Mouse (Mus musculus): ENCODE measurements around the gene Shisal1.

Gene Shisal1

DNA sequence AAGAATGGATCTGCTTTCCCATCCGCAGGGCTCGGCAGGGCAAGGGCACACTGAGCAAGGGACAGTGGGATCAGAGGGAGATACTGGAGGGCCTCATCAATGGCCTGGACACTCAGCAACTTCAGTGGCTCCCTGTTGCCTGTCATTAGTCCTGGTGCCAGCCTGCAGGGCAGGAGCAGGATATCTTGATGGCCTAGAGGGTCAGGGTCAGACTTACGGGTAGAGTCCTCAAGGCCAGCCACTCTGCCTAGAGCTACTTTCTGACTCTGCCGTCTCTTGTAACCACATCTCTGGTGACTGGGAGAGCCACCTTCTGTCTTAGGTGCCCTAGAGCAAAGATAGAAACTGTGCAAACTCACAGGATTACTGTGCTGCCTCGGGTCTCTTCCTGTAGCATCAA lies 23.1 kb downstream of the Shisal1 start:
- no peak for DNase-seq

DNA sequence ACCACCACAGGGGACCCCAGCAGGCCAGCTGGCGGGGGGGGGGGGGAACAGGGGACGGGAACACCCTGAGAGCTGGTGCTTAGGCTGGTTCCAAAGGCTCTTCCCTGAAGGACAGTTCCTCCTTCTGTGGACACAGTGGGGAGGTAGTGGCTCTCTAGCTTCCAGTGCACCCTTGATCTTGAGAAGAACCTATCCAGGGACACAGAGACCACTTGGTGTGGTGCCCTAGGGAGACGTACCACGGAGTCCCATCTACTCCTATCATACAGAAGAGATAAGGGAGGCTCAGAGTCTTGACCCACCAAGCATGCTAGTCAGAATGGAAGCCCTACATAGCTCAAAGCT lies 28.7 kb downstream of the Shisal1 start:
- DNase-seq, result no peak

DNA sequence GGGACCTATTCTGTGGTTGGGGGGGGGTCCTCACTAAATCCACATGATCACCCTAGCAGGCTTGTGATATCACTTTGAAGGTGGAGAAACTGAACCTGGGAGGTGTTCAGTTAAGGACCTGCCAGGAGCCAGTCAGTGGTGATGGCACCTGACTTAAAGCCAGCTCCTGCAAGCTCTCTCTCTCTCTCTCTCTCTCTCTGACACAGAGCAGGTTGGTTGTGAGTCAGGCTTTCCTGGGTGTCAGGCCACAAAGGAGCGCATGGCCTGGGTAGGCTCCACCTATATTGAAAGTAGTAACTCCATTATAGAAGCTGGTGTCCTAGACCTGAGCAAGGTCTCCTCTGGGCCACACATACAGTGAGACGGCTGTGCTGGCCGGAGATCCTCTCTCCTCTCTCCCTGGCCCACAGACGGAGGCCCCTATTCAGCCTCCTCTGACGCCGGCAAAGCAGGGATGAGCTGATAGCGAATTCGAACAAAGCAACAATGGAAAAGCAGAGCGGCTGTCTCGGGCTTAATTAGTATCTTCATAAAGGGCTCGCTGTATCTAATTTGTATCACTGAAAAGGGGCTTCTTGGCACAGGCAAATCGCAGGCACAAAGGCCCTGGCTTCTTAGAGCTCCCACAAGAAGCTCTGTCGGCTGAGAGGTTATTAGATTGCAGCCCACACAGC lies 29.2 kb downstream of the Shisal1 start:
- no peak for DNase-seq

DNA sequence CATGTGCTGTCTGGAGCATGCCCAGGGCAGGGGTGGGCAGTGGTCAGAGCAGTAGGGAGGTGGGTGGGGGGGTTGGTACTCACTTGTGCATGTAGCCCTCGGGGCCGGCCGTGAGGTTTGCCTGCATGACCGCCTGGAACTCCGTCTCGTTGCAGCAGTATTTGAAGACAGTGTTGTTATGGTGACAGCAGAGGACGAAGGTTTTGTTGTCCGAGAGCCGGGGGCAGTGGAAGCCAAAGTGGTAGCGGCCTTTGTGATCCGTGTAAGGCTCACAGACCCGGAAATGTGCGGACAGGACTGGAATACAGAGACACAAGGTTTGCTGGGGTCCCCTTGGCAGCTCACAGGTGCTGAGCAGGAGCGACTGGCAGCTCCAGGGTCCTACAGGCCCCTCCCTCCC lies 29.9 kb downstream of the Shisal1 start:
- no peak for DNase-seq

DNA sequence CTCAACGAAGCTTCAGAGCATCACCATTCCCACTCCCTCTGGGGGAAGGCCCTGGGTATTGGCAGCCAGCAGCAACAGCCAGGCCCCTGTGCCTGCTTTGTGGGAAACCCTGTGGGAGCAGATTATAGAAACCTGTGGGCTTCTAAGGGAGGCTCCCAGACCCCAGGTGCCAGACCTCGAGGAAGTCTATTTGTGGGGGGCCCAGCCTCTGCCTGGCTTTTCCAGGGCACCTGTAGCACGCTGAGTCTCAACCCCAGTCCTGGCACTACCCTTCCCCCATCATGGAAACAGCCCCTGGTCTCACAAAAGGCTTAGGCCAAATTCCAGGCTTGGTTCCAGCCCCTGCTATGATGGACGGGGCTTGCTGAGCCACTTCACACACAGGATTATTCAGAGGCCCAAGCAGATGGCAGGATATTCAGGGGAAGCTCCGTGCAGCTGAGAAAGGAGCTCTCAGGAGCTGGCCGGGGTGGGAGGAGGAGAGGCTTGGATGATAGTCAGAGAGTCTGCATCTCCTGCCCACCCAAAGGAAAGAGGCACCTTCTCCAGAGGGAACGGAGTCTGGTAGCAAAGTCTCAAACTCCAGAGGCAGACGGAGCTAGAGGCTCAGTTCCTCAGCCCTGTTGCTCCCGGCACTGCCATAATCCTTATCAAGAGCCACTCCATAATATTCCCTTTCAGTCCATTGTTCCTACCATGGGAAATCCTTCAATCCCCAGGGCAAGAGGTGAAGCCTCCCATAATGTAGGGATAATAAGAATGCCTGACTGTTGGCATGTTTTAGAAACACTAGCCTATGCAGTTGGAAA lies 32.7 kb downstream of the Shisal1 start:
- no peak for DNase-seq

DNA sequence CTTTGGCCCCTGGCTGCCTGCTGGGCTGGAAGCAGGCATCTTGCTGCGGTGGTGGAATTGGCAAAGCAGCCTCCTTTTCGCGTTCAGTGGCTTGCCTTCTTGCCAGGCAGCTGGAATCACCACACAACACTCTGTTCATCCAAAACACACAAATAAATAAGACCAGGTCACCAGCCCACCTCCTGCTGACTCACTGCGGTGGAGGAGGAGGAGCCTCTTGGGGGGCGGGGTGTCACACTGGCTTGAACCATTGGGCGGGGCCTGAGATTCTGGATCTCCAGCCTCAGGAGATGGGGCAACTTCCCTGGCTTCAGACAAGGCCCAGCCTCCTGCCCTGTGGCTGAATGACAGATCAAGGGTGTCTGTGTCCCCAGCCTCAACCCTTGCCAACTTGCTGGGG lies 34.5 kb downstream of the Shisal1 start:
- peak; percentile 51 for DNase-seq

DNA sequence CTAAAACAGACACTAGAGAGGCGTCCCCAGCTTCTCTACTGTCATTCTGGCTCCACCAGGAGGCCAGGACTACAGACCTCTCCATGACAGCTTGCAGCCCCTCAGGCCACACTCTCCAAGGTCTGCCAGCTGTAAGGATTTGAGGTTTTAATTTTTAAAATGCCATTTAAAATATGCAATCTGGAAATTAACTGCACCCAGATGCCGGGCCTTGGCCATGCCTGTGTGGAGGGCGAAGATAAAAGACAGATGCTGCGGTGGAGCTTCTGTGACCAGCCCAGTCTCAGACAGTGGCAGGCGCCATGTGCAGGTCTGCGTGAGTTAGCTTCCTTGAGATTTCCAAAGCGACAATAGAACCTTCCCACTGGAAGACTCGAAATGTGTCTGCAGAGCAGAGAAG lies 36.8 kb downstream of the Shisal1 start:
- DNase-seq, result no peak

DNA sequence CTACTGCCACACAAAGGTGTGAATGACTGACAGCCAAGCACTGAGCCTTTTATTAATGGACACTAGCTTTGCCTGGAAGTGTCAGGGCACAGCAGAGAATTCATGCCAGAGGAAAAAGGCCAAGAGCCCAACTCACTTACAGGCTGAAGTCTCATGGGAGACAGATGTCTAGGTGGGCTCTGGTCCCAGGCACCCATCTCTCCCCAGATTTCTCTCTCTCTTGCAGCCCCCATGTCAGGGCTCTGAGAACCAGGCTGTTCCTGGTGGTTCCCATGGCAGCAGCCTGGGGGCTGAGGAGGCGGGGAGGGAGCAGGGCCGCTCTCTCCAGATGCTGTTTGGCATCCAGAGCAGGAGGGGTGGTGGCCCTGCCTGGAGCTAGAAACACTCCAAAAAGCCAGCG lies 38.3 kb downstream of the Shisal1 start:
- DNase-seq, result no peak

DNA sequence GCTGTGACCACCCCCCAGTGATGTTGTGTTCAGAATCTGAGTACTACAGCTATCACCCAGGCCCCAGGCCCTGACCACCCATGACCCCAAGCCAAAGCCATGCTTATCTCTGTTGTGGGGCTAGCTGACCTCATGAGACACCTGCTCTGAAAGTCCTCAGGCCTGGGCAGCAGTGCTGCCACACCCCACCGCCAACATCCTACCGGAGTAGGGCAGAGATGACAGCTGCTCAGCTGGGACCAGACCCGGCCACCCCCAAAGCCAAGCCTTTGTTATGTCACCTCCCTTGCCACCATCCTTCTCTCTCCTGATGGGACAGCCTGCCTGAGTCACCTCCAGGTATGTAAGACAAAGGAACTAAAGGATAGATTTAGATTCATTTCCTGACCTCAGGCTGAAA lies 41.1 kb downstream of the Shisal1 start:
- no peak for DNase-seq

DNA sequence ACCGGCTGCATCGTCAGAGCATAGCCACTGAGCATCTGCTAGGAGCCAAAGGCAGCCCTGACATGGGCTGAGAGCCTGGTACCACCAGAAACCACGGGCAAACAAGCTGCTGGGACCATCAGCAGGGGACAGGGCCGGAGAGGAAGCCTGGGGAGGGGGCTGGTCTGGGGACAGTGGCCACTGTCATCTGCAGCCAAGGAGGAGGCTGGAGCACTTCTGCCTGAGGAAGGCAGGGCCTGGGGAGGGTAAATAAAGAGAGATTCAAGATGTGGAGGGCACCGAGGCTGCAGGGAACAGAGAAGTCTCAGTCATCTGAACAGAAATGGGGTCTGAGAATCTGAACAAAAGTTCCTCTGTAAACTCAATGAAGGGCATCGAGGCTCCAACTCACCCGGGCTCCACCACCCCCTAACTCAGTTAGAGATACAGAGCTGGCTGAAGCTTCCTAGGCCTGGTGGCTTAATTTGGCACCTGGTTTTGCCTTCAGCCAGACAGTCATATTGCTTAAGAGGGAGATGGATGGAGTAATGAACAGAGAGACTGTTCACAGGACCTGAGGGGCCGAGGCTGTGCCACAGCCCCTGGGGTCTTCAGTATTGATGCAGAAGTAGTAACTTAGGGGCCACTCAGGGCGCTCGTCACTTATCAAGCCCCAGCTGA lies 43.3 kb downstream of the Shisal1 start:
- no peak for DNase-seq

DNA sequence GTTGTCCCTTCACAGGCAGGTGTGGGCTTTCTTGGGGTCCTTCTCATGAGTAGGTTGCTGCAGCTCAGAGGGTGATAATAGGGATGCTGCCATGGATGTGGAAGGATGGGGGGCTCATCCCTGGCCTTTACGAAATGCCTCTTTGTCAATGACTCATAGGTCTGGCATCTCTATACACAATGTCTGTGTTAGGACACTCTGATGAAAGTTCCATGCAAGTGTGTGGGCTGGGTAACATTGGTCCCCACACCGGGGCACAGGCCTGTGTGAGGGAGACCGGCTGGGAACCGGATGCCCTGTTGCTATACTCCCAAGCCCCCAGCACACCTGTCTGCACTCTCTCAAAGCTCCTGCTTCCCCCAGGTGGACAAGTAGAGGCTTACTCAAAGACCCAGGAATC lies 48.3 kb downstream of the Shisal1 start:
- no peak for DNase-seq

DNA sequence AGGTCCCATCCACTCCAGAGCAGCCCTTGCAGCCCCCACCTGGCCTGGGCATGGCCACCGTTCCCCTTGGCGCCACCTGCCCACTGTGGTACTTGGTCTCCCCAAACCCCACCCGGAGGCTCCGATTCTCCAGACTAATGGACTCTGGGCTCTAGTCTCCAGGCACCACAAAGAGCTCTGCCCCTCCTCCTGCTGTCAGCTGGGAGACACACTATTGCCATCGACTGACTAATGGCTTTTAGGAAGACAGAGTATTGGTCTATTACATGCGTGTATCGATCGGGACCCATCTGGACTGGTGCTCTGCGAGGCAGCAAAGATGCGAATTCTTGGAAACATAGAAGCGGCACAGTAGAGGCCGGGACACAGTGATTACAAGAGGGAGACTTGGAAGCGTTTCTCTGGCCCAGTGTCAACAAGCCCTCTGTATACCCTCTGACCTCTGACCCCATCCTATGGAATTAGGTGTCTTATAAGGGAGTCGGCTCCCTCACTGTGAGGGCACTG lies 49.2 kb downstream of the Shisal1 start:
- DNase-seq, result no peak

DNA sequence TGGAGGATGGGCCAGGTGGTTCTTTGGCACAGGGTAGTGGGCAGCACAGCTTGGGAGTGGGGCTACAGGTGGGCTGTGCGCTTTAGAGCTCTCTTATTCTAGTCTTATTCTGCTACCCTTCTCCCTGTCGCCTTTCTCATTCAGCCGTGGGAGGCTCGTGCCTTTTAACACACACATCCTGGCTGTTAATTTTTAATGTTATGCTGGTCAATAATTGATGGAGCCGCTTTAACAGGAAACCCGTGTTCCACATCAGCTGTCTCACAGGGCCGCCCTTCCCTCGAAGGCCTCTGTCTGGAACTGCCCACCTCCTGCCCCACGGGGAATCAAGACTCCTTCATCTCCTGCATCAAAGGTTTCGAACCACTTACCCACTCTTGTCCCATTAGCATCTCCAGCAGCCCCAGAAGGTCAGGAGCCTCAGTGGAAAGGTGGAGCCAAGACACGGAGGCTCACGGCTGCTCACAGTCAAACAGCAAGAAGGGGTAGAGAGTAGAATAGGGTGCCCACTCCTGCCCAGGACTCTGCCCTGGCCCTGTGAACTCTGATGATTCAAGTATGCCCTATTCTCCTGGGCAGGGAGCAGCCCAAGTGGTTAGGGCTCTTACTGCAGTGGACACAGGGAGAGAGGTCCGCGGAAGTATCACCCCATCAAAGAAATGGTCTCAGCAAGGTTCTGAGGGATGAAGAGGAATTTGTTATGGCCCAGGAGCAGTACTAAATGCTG lies 51.4 kb downstream of the Shisal1 start:
- DNase-seq, result peak; percentile 88

DNA sequence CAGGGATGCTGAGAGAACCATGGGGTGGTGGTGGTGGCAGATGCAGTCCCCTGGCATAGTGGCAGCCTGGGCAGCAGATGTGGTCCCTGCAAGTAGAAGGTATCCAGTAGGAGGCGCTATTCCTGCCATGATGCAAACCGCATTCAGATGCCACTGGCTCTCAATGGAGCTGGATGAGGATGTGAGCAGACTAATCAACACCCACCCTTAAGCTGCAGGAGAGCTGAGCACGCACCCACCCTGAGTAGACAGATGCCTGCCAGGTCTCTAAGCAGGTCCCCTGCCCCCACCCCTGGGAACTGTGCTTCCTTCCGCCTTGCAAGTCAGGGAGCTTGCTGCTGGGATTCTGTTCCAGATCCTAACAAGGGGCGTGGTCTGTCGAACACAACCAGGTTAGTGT lies 53.6 kb downstream of the Shisal1 start:
- DNase-seq, result peak; percentile 35

DNA sequence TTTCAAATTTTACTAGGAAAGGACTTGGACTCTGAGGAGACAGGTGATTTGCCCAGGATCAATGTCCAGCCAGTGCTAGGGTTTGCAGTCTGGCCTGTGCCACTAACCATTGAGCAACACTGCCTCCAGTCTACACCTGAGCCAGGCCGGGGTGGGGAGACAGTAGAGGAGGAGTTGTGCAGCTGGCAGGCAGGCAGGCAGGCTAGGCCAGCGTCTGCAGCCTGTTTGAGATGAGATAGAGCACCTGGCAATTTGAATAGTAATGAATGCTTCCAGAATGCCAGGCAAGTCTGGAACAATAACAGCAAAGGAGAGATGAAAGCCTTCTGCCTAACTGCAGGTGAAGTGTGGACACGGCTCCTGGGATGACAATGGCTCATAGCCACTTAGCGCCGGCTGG lies 54.1 kb downstream of the Shisal1 start:
- no peak for DNase-seq

DNA sequence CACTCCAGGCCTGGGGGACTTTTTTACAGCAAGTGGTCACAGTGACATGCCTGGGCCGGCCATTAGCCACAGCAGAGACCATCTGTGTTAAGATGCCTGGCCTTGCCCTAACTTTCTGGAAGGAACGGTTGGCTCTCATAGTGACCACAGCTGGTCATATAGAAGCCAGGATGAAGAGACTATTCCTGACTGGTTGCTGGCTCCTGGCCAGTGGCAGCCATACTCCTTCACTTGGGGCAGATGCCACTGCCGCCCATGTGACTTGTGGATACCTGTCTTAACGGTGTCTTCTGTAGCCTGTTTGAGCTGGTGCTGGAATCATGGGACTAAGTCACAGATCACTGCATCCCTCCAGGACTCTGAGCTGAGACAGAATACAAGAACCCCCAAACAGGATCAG lies 54.8 kb downstream of the Shisal1 start:
- DNase-seq, result no peak

DNA sequence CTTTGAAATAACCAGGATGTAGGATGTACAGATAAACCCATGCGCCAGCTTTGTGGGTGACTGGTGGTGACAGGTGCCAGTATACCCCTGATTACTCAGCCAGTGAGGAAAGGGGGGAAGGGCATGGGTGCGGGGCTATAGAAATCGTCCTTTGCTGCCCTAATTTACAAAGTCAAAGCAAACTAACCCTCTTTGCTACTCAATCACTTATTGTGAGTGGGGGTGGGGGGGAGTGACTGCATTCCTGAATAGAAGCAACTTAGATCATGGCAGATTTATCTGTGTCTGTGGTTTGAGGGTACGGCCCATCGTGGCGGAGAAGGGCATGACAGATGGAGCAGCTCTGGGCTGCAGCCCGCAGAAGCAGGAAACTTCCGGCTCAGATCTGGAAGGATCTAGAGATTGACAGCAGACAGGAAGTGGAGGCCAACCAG lies 58.2 kb downstream of the Shisal1 start:
- DNase-seq, result no peak

DNA sequence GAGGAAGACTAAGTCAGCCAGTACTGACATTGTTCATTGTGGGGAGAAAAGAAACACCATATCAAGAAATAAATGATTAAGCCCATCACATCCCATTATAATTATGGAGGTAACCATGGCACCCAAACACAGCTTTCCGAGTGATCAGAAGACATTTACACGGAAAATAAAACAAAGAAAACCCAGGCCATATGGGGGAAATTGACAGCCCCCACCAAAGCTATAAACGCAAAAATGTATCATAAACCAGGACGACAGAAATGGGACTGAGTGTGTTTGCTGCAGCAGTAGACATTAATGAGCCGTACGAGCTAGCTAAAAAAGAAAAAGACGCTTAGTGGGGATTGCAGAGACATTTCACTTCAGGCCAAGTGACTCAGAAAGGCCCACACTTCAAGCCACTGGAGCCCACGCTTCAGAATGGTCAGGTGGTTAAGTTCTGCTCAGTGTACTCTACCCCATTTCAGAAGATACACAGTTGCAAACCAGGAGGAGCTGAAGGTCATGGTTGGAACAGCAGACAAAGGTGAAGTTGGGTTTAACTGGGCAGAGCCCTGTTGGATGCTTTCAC lies 60.8 kb downstream of the Shisal1 start:
- no peak for DNase-seq

DNA sequence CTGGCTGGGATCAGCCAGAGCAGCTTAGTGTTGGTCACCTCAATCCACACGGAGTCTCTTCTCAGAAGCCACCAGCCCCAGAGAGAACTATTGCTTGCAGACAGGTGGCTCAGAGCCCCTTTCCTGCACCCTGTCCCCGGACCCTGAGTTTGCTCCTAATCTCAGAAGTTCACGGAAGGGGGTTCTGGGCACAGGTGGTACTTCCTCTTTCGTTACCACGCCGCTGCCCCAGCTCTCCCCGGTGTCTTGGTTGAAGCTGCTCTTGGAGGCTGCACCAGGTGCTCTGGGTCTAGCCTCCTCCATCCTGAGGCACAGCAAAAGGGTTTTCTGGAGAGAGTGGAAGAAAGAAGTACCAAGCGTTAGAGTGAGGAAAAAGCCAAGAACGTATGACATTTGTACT lies 62.8 kb downstream of the Shisal1 start:
- no peak for DNase-seq

DNA sequence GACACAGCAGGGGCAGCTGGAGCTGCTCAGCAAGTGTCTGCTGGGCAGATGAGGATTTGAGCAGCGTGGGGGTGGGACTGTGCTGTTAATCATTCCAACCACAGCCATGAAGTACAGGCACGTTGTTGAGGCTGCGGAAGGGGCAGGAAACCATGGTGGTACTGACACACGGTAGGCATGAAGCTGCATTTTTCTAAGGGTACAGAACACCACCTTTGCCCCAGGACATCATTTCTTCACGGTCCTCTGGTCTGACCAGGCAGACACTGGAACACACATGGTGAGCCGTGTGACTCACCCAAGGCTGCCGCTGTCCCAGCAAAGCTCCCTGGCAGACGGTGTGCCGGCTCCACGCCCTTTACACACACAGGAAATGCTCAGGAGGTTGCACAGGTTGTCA lies 66.7 kb downstream of the Shisal1 start:
- peak; percentile 57 for DNase-seq

DNA sequence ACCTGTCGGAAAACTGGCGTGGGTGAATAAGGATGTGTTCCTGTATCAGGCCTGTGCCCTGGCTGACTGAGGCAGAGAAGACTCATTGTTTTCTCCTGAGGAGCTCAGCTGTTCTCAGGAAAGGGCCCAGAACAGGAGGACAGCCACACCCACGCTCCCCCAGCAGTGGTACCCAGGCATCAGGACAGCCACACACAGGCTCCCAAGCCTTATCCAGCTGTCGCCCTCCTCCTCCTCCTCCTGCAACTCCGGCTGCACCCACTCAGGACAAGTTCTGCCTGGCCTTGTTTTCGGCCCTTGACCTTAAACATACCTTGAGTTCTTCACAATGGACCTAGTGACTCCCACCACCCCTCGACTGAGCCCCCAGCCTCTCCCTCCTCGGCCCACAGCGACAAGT lies 68.2 kb downstream of the Shisal1 start:
- DNase-seq, result no peak

DNA sequence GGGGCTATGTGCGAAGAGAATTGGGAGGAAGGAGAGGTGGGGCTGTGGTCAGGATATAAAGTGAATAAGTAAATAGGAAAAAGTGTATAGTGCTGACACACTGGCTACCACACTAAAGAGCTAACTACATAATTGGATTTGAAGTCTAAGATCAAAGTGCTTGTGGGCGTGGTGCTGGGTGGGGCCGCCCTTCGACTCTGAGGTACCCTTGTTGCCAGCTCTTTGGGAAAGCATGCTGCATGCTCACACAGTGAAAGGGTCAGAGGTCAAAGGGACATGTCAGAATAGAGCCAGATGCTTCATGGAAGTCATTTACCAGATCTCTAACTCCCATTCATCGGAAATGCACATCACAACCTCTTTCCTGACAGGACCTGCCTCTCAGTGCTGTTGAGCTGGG lies 74.1 kb downstream of the Shisal1 start:
- DNase-seq, result no peak

DNA sequence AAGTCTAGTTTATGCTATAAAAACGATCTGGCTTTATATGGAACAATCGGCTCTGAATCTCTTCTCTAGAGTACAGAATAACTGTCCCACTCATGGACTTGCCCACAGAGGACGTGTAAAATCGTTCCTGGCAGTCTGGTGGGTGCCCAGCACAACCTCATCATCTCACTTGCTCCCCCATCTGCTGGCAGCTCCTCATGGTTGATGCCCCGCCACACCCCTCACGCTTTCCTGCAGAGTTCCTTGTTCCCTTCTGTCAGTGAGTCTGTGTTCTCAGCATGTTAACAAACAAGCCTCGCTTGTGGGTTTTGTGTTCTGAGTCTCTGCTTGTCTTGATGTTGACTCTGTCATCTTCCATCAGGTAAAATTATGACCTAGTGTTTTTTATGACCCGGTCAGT lies 79.5 kb downstream of the Shisal1 start:
- no peak for DNase-seq
